Mouse (Mus musculus): ENCODE data around the gene Abhd11. TPM values are rescaled to one million over a fixed set of nuclear protein-coding genes. Genes with fewer than 3 reads are reported as not detected.
A peak's percentile ranks its signal among the peaks of the same experiment; 100 is the strongest.

Gene Abhd11
- polyA plus RNA-seq, 1 experiment from 2014 or later = 82.1 TPM

GRCm38 (mm10) chr5:135015497-135015896, 6.5 kb downstream of the Abhd11 start:
- Histone ChIP-seq H3K27me3 (replicated peaks; ENCODE audit: control insufficient read depth, insufficient read depth, low read length) (no peaks in the 10 kb centered on the region), H3K9me3 (ENCODE audit: control insufficient read depth, low read length) (no peaks in the 10 kb centered on the region), H3K36me3 (ENCODE audit: control insufficient read depth, insufficient read depth, low read length) (no peaks in the 10 kb centered on the region), H3K9ac (ENCODE audit: low read depth, low read length) (no peak overlapping the region), H3K4me1 (ENCODE audit: control insufficient read depth, insufficient read depth, low read depth, low read length) (peaks cover 12% of the 10 kb centered on the region), H3K4me2 (ENCODE audit: low read length) (no peak overlapping the region), H3K4me3 (ENCODE audit: low read length) (no peak overlapping the region), H3K27ac (ENCODE audit: low read depth, low read length) (no peak overlapping the region)
- 14% methylated on average over 7 of the region's 7 CpGs for WGBS
- no peak for ATAC-seq

- no peaks in the 10 kb centered on the region for H3K27me3 ChIP-seq (replicated peaks; ENCODE audit: control insufficient read depth, insufficient read depth, low read length)
Measured at GRCm38 (mm10) chr5:135016224-135016759, 7.3 kb downstream of the Abhd11 start.

GRCm38 (mm10) chr5:135021814-135022213, 12.9 kb downstream of the Abhd11 start:
- ATAC-seq = peak; percentile 84

More at GRCm38 (mm10) chr5:135016224-135016759, 7.3 kb downstream of the Abhd11 start:
- Histone ChIP-seq H3K4me1 (ENCODE audit: control insufficient read depth, insufficient read depth, low read depth, low read length) (peaks cover 7% of the 10 kb centered on the region; the same call in 1 of the 2 replicates), H3K9me3 (ENCODE audit: control insufficient read depth, low read length) (no peaks in the 10 kb centered on the region), H3K27ac (ENCODE audit: low read depth, low read length) (no peak overlapping the region), H3K4me2 (ENCODE audit: low read length) (no peak overlapping the region), H3K4me3 (ENCODE audit: low read length) (no peak overlapping the region), H3K36me3 (ENCODE audit: control insufficient read depth, insufficient read depth, low read length) (no peaks in the 10 kb centered on the region), H3K9ac (ENCODE audit: low read depth, low read length) (no peak overlapping the region)
- WGBS = 59% methylated on average over 4 of the region's 4 CpGs
- no peak for ATAC-seq

GRCm38 (mm10) chr5:135023344-135024173, 14.6 kb downstream of the Abhd11 start, which contains the start of gene Stx1a:
Stx1a (plus strand) TSS chr5:135023482.
- under 1% methylated on average over 56 of the region's 61 CpGs for WGBS
- ATAC-seq = peak; percentile 88
- H3K4me1 ChIP-seq (ENCODE audit: control insufficient read depth, insufficient read depth, low read depth, low read length) = peaks cover 23% of the 10 kb centered on the region
- H3K9me3 ChIP-seq (ENCODE audit: control insufficient read depth, low read length) = no peaks in the 10 kb centered on the region
- peak within 1 kb of the TSS; percentile 95 for H3K4me2 ChIP-seq (ENCODE audit: low read length)
- H3K36me3 ChIP-seq (ENCODE audit: control insufficient read depth, insufficient read depth, low read length) = no peaks in the 10 kb centered on the region
- peak within 1 kb of the TSS; percentile 80 for H3K4me3 ChIP-seq (ENCODE audit: low read length)
- H3K27ac ChIP-seq (ENCODE audit: low read depth, low read length) = peak within 1 kb of the TSS; percentile 19
- H3K9ac ChIP-seq (ENCODE audit: low read depth, low read length) = peak within 1 kb of the TSS; percentile 82
- H3K27me3 ChIP-seq (replicated peaks; ENCODE audit: control insufficient read depth, insufficient read depth, low read length) = no peaks in the 10 kb centered on the region

More at GRCm38 (mm10) chr5:135021814-135022213, 12.9 kb downstream of the Abhd11 start:
- no peak overlapping the region for H3K4me2 ChIP-seq (ENCODE audit: low read length)
- H3K4me1 ChIP-seq (ENCODE audit: control insufficient read depth, insufficient read depth, low read depth, low read length) = peaks cover 23% of the 10 kb centered on the region
- no peaks in the 10 kb centered on the region for H3K27me3 ChIP-seq (replicated peaks; ENCODE audit: control insufficient read depth, insufficient read depth, low read length)
- H3K4me3 ChIP-seq (ENCODE audit: low read length) = no peak overlapping the region
- no peaks in the 10 kb centered on the region for H3K9me3 ChIP-seq (ENCODE audit: control insufficient read depth, low read length)
- H3K27ac ChIP-seq (ENCODE audit: low read depth, low read length) = peak overlapping the region; percentile 36; the same call in 1 of the 2 replicates
- H3K36me3 ChIP-seq (ENCODE audit: control insufficient read depth, insufficient read depth, low read length) = no peaks in the 10 kb centered on the region
- no peak overlapping the region for H3K9ac ChIP-seq (ENCODE audit: low read depth, low read length)
- 35% methylated on average over 6 of the region's 6 CpGs for WGBS

GRCm38 (mm10) chr5:135024665-135025224, 15.8 kb downstream of the Abhd11 start:
- Histone ChIP-seq H3K9ac (ENCODE audit: low read depth, low read length) (no peak overlapping the region), H3K4me1 (ENCODE audit: control insufficient read depth, insufficient read depth, low read depth, low read length) (peaks cover 29% of the 10 kb centered on the region), H3K36me3 (ENCODE audit: control insufficient read depth, insufficient read depth, low read length) (no peaks in the 10 kb centered on the region), H3K4me2 (ENCODE audit: low read length) (peak overlapping the region; percentile 95), H3K9me3 (ENCODE audit: control insufficient read depth, low read length) (no peaks in the 10 kb centered on the region), H3K27ac (ENCODE audit: low read depth, low read length) (no peak overlapping the region), H3K27me3 (replicated peaks; ENCODE audit: control insufficient read depth, insufficient read depth, low read length) (no peaks in the 10 kb centered on the region), H3K4me3 (ENCODE audit: low read length) (peak overlapping the region; percentile 80; the same call in 1 of the 2 replicates)
- no peak for ATAC-seq
- WGBS = 67% methylated on average over 11 of the region's 11 CpGs

GRCm38 (mm10) chr5:135025899-135026298, 16.9 kb downstream of the Abhd11 start:
- H3K27me3 ChIP-seq (replicated peaks; ENCODE audit: control insufficient read depth, insufficient read depth, low read length) = no peaks in the 10 kb centered on the region
- ATAC-seq = no peak
- no peaks in the 10 kb centered on the region for H3K9me3 ChIP-seq (ENCODE audit: control insufficient read depth, low read length)
- no peaks in the 10 kb centered on the region for H3K36me3 ChIP-seq (ENCODE audit: control insufficient read depth, insufficient read depth, low read length)
- H3K4me1 ChIP-seq (ENCODE audit: control insufficient read depth, insufficient read depth, low read depth, low read length) = peaks cover 29% of the 10 kb centered on the region
- H3K4me3 ChIP-seq (ENCODE audit: low read length) = no peak overlapping the region
- H3K9ac ChIP-seq (ENCODE audit: low read depth, low read length) = no peak overlapping the region
- H3K27ac ChIP-seq (ENCODE audit: low read depth, low read length) = no peak overlapping the region
- 23% methylated on average over 7 of the region's 7 CpGs for WGBS
- peak overlapping the region; percentile 37 for H3K4me2 ChIP-seq (ENCODE audit: low read length)

- WGBS = 38% methylated on average over 18 of the region's 18 CpGs
- Histone ChIP-seq H3K27ac (ENCODE audit: low read depth, low read length) (0 out of 2 replicates have a peak overlapping the region, but pooled peaks have one; percentile 7), H3K4me2 (ENCODE audit: low read length) (no peak overlapping the region), H3K36me3 (ENCODE audit: control insufficient read depth, insufficient read depth, low read length) (no peaks in the 10 kb centered on the region), H3K9ac (ENCODE audit: low read depth, low read length) (no peak overlapping the region), H3K27me3 (replicated peaks; ENCODE audit: control insufficient read depth, insufficient read depth, low read length) (no peaks in the 10 kb centered on the region), H3K9me3 (ENCODE audit: control insufficient read depth, low read length) (no peaks in the 10 kb centered on the region; the same call in 1 of the 2 replicates), H3K4me3 (ENCODE audit: low read length) (no peak overlapping the region), H3K4me1 (ENCODE audit: control insufficient read depth, insufficient read depth, low read depth, low read length) (peaks cover 22% of the 10 kb centered on the region)
- no peak for ATAC-seq
Measured at GRCm38 (mm10) chr5:135029007-135029854, 20.3 kb downstream of the Abhd11 start.

GRCm38 (mm10) chr5:135032581-135032980, 23.6 kb downstream of the Abhd11 start:
- 92% methylated on average over 5 of the region's 5 CpGs for WGBS
- H3K4me3 ChIP-seq (ENCODE audit: low read length) = no peak overlapping the region
- ATAC-seq = no peak

More at GRCm38 (mm10) chr5:135032581-135032980, 23.6 kb downstream of the Abhd11 start:
- Histone ChIP-seq H3K27me3 (replicated peaks; ENCODE audit: control insufficient read depth, insufficient read depth, low read length) (no peaks in the 10 kb centered on the region), H3K27ac (ENCODE audit: low read depth, low read length) (no peak overlapping the region), H3K9ac (ENCODE audit: low read depth, low read length) (no peak overlapping the region), H3K4me1 (ENCODE audit: control insufficient read depth, insufficient read depth, low read depth, low read length) (peaks cover 6% of the 10 kb centered on the region), H3K9me3 (ENCODE audit: control insufficient read depth, low read length) (no peaks in the 10 kb centered on the region; the same call in 1 of the 2 replicates), H3K4me2 (ENCODE audit: low read length) (no peak overlapping the region), H3K36me3 (ENCODE audit: control insufficient read depth, insufficient read depth, low read length) (peaks cover 5% of the 10 kb centered on the region)
